Mouse (Mus musculus) megakaryocyte, embryonic 14.5 days (primary cell): ENCODE measurements around the gene Wdr34. TPM values are rescaled to one million over a fixed set of nuclear protein-coding genes. Genes with fewer than 3 reads are reported as not detected.
"Not testable (repeated sequence)": the region's sequence is repeated elsewhere in the genome, so short reads cannot be mapped to it uniquely, and the experiment has no call there.

ENCODE experiments used
- H3K27me3 ChIP-seq: replicated peaks from 2 replicates; pipeline ENCODE3; 2012; ENCODE audit warnings: inconsistent platforms
- H3K36me3 ChIP-seq: replicated peaks from 2 replicates; pipeline ENCODE3; 2012; ENCODE audit warnings: low read length, inconsistent platforms, mixed read lengths
- H3K4me1 ChIP-seq: 2 replicates; pipeline ENCODE4 v1.6.1; 2012; ENCODE audit warnings: inconsistent platforms
- H3K4me3 ChIP-seq: replicated peaks from 2 replicates; pipeline ENCODE3; 2012; ENCODE audit warnings: moderate library complexity, mild to moderate bottlenecking, inconsistent platforms
- H3K9me3 ChIP-seq: 2 replicates; pipeline ENCODE4 v1.6.1; 2012; ENCODE audit warnings: inconsistent platforms
- FLI1 ChIP-seq: IDR thresholded peaks from 2 replicates; pipeline ENCODE4 v1.6.1; 2012; ENCODE audit warnings: low read length, inconsistent platforms, mixed read lengths
- GATA1 ChIP-seq: IDR thresholded peaks from 3 replicates; pipeline ENCODE4 v1.6.1; 2012; ENCODE audit warnings: mixed read lengths, low read length, inconsistent platforms, borderline replicate concordance
- polyA plus RNA-seq: library from polyadenylated mRNA; stranded (reverse); fragments of >175 nt; gene quantifications from 2 replicates; pipeline ENCODE4 v1.2.3, GENCODE M21; 2012; ENCODE audit warnings: low replicate concordance; ENCODE audit not compliant: insufficient read depth

The Wdr34 gene
- polyA plus RNA-seq, 1 experiment = 12.4 TPM

DNA sequence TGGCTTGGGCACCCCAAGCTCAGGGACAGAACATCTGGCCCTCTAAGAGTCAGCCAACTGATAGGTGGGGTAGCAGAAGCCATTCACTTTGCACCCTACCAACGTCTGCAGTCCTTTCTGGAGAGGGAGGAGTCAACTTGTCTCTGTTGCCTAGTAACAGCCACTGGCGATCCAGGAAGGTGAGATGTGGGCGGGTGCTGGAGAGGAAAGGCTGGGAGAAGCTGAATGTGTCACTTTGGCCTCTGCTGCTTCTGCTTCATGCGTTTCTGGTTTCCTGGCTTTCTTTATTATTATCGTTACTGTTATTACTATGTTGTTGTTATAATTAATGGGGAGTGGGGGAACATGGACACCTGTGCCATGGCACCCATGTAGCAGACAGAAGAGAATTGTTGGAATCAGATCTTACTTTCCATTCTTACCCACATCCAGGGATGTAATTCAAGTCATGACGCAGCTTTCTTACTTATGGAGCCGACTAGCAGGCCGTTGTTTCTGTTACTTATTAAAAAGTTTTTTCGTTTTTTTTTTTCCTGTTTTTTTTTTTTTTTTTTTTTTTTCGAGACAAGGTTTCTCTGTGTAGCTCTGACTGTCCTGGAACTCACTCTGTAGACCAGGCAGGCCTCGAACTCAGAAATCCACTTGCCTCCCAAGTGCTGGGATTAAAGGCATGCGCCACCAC is 8.7 kb upstream of the Wdr34 start, which contains the start of gene Set:
Set (plus strand) TSS at position 156 of the 682 bp plus-strand sequence.
- no peaks in the 10 kb centered on the region for H3K27me3 ChIP-seq
- H3K4me3 ChIP-seq = no peak within 1 kb of the TSS
- TF ChIP-seq FLI1 = no peak
- no peak for TF ChIP-seq GATA1
- no peaks in the 10 kb centered on the region for H3K9me3 ChIP-seq
- H3K4me1 ChIP-seq = peaks cover 44% of the 10 kb centered on the region
- H3K36me3 ChIP-seq = no peaks in the 10 kb centered on the region

GRCm38 (mm10) chr2:30056736-30057135 is 8.1 kb upstream of the Wdr34 start:
- Histone ChIP-seq H3K9me3 (no peaks in the 10 kb centered on the region), H3K27me3 (no peaks in the 10 kb centered on the region), H3K36me3 (no peaks in the 10 kb centered on the region), H3K4me1 (peaks cover 43% of the 10 kb centered on the region), H3K4me3 (no peak overlapping the region)
- TF ChIP-seq GATA1 (no peak), FLI1 (no peak)

- not testable (repeated sequence) for H3K36me3 ChIP-seq, H3K4me3 ChIP-seq, H3K27me3 ChIP-seq, H3K9me3 ChIP-seq
- peaks cover 36% of the 10 kb centered on the region for H3K4me1 ChIP-seq
Measured at GRCm38 (mm10) chr2:30055310-30055709, 6.6 kb upstream of the Wdr34 start.

GRCm38 (mm10) chr2:30051992-30052761 is 3.5 kb upstream of the Wdr34 start:
- TF ChIP-seq FLI1 (no peak), GATA1 (no peak)
- peaks cover 58% of the 10 kb centered on the region for H3K4me1 ChIP-seq
- H3K9me3 ChIP-seq = no peaks in the 10 kb centered on the region
- H3K36me3 ChIP-seq = peaks cover 4% of the 10 kb centered on the region
- no peaks in the 10 kb centered on the region for H3K27me3 ChIP-seq
- H3K4me3 ChIP-seq = no peak overlapping the region

DNA sequence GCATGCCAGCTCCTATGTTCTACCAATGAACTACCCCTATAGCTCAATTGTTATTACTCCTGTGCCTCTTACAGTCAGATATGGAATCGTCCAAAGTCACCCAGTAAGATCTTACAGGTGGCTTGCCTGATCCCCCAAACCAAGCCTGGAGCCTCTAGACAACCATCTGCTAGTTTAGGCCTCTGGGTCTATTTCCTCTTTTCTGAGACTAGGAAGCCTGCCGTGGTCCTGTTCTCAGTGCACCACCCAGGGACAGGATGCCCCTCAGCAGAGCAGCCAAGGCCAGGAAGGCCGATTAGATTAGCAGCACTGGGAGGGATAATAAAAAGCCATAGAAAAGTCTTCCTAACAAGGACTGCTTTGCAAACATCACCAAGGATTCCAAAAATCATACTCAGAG is 1.1 kb upstream of the Wdr34 start:
- Histone ChIP-seq H3K9me3 (no peaks in the 10 kb centered on the region), H3K27me3 (no peaks in the 10 kb centered on the region), H3K4me1 (peaks cover 56% of the 10 kb centered on the region), H3K36me3 (peaks cover 8% of the 10 kb centered on the region), H3K4me3 (no peak overlapping the region)
- TF ChIP-seq GATA1 (no peak), FLI1 (no peak)

DNA sequence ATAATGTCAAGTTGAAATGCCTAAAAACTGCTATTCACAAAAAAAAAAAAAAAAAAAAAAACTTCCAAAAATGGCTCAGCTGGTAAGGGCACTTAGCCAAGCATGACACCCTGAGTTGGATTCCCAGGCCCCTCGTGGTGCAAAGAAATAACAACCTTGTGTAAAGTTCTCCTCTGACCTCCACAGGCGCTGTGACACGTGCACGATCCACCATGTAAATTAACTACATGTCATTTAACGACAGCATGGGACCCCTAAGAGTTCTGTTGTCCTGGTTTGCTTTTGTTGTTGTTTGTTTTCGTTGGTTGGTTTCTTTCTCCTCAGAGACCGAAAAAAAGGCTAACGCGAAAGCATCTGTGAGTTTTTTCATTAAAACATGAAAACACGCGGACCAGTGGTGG is 580 bp downstream of the Wdr34 start:
- Histone ChIP-seq H3K4me3 (peak overlapping the region; percentile 97), H3K27me3 (no peaks in the 10 kb centered on the region), H3K4me1 (peaks cover 40% of the 10 kb centered on the region), H3K9me3 (no peaks in the 10 kb centered on the region), H3K36me3 (peaks cover 10% of the 10 kb centered on the region)
- TF ChIP-seq GATA1 = no peak
- TF ChIP-seq FLI1 = no peak

DNA sequence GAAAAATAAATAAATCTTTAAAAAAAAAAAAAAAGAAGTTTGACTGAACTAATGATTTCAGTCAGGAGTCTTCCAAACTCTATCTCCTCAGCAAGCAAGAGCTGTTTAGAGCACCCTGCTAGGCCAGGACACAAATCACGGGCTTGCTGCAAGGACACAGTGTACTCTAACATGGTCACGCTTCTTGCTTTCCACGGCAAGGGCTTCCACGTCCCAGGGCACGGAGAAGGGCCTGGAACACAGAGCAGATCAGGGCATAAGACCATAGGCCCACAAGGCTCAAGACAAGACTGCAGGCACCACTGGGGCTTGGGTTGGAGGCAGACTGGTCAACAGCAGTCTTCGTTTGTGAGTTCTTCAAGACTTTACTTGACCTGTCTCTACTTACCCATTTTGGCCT is 1.6 kb downstream of the Wdr34 start:
- no peak for TF ChIP-seq FLI1
- TF ChIP-seq GATA1 = no peak
- Histone ChIP-seq H3K27me3 (no peaks in the 10 kb centered on the region), H3K4me1 (peaks cover 44% of the 10 kb centered on the region), H3K36me3 (peaks cover 10% of the 10 kb centered on the region), H3K9me3 (no peaks in the 10 kb centered on the region), H3K4me3 (no peak overlapping the region)

- Histone ChIP-seq H3K27me3 (no peaks in the 10 kb centered on the region), H3K4me1 (peaks cover 39% of the 10 kb centered on the region), H3K9me3 (no peaks in the 10 kb centered on the region), H3K36me3 (peaks cover 14% of the 10 kb centered on the region), H3K4me3 (no peak overlapping the region)
- TF ChIP-seq FLI1 = no peak
- TF ChIP-seq GATA1 = no peak
Measured at GRCm38 (mm10) chr2:30044550-30044949, 4.1 kb downstream of the Wdr34 start.

DNA sequence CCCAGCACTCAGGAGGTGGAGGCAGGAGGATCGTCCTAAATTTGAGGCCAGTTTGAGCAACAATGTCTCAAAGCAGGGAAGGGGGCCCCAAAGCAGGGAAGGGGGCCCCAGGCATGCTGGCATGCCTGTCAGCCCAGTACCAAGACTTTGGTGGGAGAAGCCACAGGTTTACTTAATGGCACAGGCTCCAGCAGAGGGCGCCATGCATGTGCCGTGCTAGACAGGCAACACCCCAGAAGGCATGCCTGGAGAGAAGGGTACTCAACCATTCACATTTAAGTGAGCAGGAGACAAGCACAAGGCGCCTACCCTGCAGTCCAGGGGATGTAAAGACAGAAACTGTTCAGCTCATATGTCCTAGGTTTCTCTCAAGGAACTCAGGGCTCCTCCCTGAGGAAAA is 6.2 kb downstream of the Wdr34 start:
- Histone ChIP-seq H3K27me3 (peaks cover 2% of the 10 kb centered on the region), H3K36me3 (peaks cover 27% of the 10 kb centered on the region), H3K4me1 (peaks cover 23% of the 10 kb centered on the region), H3K9me3 (peaks cover 5% of the 10 kb centered on the region), H3K4me3 (peak overlapping the region; percentile 43)
- TF ChIP-seq GATA1 (no peak), FLI1 (no peak)

GRCm38 (mm10) chr2:30039687-30040086 is 9.0 kb downstream of the Wdr34 start:
- peaks cover 35% of the 10 kb centered on the region for H3K36me3 ChIP-seq
- peaks cover 5% of the 10 kb centered on the region for H3K9me3 ChIP-seq
- H3K4me3 ChIP-seq = no peak overlapping the region
- H3K4me1 ChIP-seq = peaks cover 15% of the 10 kb centered on the region
- peaks cover 2% of the 10 kb centered on the region for H3K27me3 ChIP-seq
- no peak for TF ChIP-seq GATA1
- no peak for TF ChIP-seq FLI1
